Mouse (Mus musculus) small intestine, adult 2 months (tissue): ENCODE results near the gene Itga3. TPM values are rescaled to one million over a fixed set of nuclear protein-coding genes. Genes with fewer than 3 reads are reported as not detected.

Experiments used
- H3K27ac ChIP-seq: fragments of 200-500 bp; 2 replicates; pipeline ENCODE4 v1.5.1; 2012; ENCODE audit warnings: low read depth, low read length, control low read depth, inconsistent platforms; ENCODE audit not compliant: insufficient read depth
- H3K27me3 ChIP-seq: fragments of 200-500 bp; 2 replicates; pipeline ENCODE4 v1.6.1; 2012; ENCODE audit warnings: mild to moderate bottlenecking, moderate library complexity, low read length, inconsistent platforms; ENCODE audit not compliant: control insufficient read depth, insufficient read depth
- H3K36me3 ChIP-seq: fragments of 200-500 bp; 2 replicates; pipeline ENCODE4 v1.6.1; 2012; ENCODE audit warnings: mild to moderate bottlenecking, low read length, control low read depth, inconsistent platforms; ENCODE audit not compliant: control insufficient read depth, insufficient read depth
- H3K4me1 ChIP-seq: fragments of 200-500 bp; 2 replicates; pipeline ENCODE4 v1.6.1; 2012; ENCODE audit warnings: low read length, inconsistent platforms, mixed read lengths; ENCODE audit not compliant: control insufficient read depth, insufficient read depth, insufficient read length
- H3K4me3 ChIP-seq: fragments of 200-500 bp; 2 replicates; pipeline ENCODE4 v1.5.1; 2012; ENCODE audit warnings: low read depth, mild to moderate bottlenecking, control low read depth, inconsistent platforms, low read length, moderate library complexity
- CTCF ChIP-seq: fragments of 200-500 bp; IDR thresholded peaks from 2 replicates; pipeline ENCODE4 v1.5.1; 2012; ENCODE audit warnings: low read depth, mild to moderate bottlenecking, control low read depth, inconsistent platforms, low read length, moderate library complexity, mixed read lengths; ENCODE audit not compliant: insufficient replicate concordance, insufficient read length; ENCODE audit errors: extremely low read depth
- POLR2A ChIP-seq: fragments of 200-500 bp; IDR thresholded peaks from 2 replicates; pipeline ENCODE4 v1.6.1; 2012; ENCODE audit warnings: low read depth, mild to moderate bottlenecking, control low read depth, inconsistent platforms, low read length, moderate library complexity
- WGBS: fragments of 180-500 bp; shearing (Covaris S2); methylation state at CpG from one replicate; pipeline ENCODE4 v1.1.7; 2018; 5-methylcytosine and 5-hydroxymethylcytosine counted together
- polyA plus RNA-seq: library from polyadenylated mRNA; depleted of rRNA; stranded (reverse); fragments of >200 nt; gene quantifications from 2 replicates; pipeline ENCODE4 v1.2.3, GENCODE M21; 2012

Itga3 gene
- polyA plus RNA-seq, 1 experiment: 156 TPM

GRCm38 (mm10) chr11:95076041-95076535 lies 513 bp downstream of the Itga3 start:
- Histone ChIP-seq H3K27me3 (no peaks in the 10 kb centered on the region), H3K4me3 (peak overlapping the region; percentile 88), H3K27ac (peak overlapping the region; percentile 99), H3K36me3 (no peaks in the 10 kb centered on the region; the same call in none of the 2 replicates), H3K4me1 (peaks cover 38% of the 10 kb centered on the region)
- TF ChIP-seq POLR2A (0 out of 2 replicates have a peak, but pooled peaks have one; percentile 5), CTCF (peak; percentile 42; the same call in 1 of the 2 replicates)
- WGBS: 1% methylated on average over 42 of the region's 42 CpGs

- Histone ChIP-seq H3K36me3 (no peaks in the 10 kb centered on the region; the same call in none of the 2 replicates), H3K4me1 (peaks cover 43% of the 10 kb centered on the region), H3K27me3 (no peaks in the 10 kb centered on the region), H3K4me3 (peak overlapping the region; percentile 88), H3K27ac (peak overlapping the region; percentile 99)
- WGBS: 4% methylated on average over 19 of the region's 19 CpGs
- peak; percentile 11; the same call in 1 of the 2 replicates for TF ChIP-seq CTCF
- TF ChIP-seq POLR2A: peak; percentile 9; the same call in 1 of the 2 replicates
Measured at GRCm38 (mm10) chr11:95075197-95076040, 1.2 kb downstream of the Itga3 start.

- Histone ChIP-seq H3K4me3 (peak overlapping the region; percentile 88), H3K27me3 (no peaks in the 10 kb centered on the region), H3K36me3 (no peaks in the 10 kb centered on the region; the same call in none of the 2 replicates), H3K27ac (peak overlapping the region; percentile 99), H3K4me1 (peaks cover 46% of the 10 kb centered on the region)
- WGBS: 18% methylated on average over 4 of the region's 4 CpGs
- no peak for TF ChIP-seq POLR2A
Measured at GRCm38 (mm10) chr11:95074694-95075093, 1.9 kb downstream of the Itga3 start.

- Histone ChIP-seq H3K27me3 (no peaks in the 10 kb centered on the region), H3K4me1 (peaks cover 40% of the 10 kb centered on the region), H3K27ac (peak overlapping the region; percentile 99), H3K4me3 (peak overlapping the region; percentile 88), H3K36me3 (peaks cover under 1% of the 10 kb centered on the region)
- no peak for TF ChIP-seq POLR2A
- TF ChIP-seq CTCF: no peak
- WGBS: 76% methylated on average over 4 of the region's 4 CpGs
Measured at GRCm38 (mm10) chr11:95073835-95074234, 2.8 kb downstream of the Itga3 start.

- 17% methylated on average over 5 of the region's 5 CpGs for WGBS
- H3K36me3 ChIP-seq: peaks cover 9% of the 10 kb centered on the region
- H3K27ac ChIP-seq: 0 out of 2 replicates have a peak overlapping the region, but pooled peaks have one; percentile 7
- H3K27me3 ChIP-seq: no peaks in the 10 kb centered on the region
- TF ChIP-seq CTCF (no peak), POLR2A (no peak)
- H3K4me3 ChIP-seq: no peak overlapping the region
- H3K4me1 ChIP-seq: peaks cover 38% of the 10 kb centered on the region
Measured at GRCm38 (mm10) chr11:95072804-95073203, 3.8 kb downstream of the Itga3 start.

GRCm38 (mm10) chr11:95072136-95072535 lies 4.5 kb downstream of the Itga3 start:
- no peak for TF ChIP-seq POLR2A
- no peak for TF ChIP-seq CTCF
- Histone ChIP-seq H3K36me3 (peaks cover 10% of the 10 kb centered on the region), H3K27ac (no peak overlapping the region), H3K4me3 (no peak overlapping the region), H3K4me1 (peaks cover 40% of the 10 kb centered on the region), H3K27me3 (no peaks in the 10 kb centered on the region)
- 82% methylated on average over 8 of the region's 8 CpGs for WGBS

GRCm38 (mm10) chr11:95071266-95071665 lies 5.3 kb downstream of the Itga3 start:
- Histone ChIP-seq H3K27ac (no peak overlapping the region), H3K27me3 (no peaks in the 10 kb centered on the region), H3K4me1 (peaks cover 39% of the 10 kb centered on the region), H3K4me3 (no peak overlapping the region), H3K36me3 (peaks cover 16% of the 10 kb centered on the region)
- TF ChIP-seq CTCF: no peak
- no peak for TF ChIP-seq POLR2A
- WGBS: 58% methylated on average over 7 of the region's 7 CpGs
